Mouse (Mus musculus) liver, embryonic 13.5 days (tissue): ENCODE measurements around the gene Ifngr2. TPM values are rescaled to one million over a fixed set of nuclear protein-coding genes. Genes with fewer than 3 reads are reported as not detected.

Source experiments
- ATAC-seq: fragments of 200-750 bp; cut with Nextera tagmentation; 2 replicates; pipeline ENCODE4 v1.8.0; 2017; ENCODE audit warnings: low read depth, mild to moderate bottlenecking, moderate number of reproducible peaks, moderate library complexity
- DNase-seq: peaks from one replicate; pipeline ENCODE4 v3.0.0; 2022
- H3K27ac ChIP-seq: fragments of 300-500 bp; sonication (generic); 2 replicates; pipeline ENCODE4 v1.5.1; 2015; ENCODE audit warnings: moderate library complexity, mild to moderate bottlenecking, inconsistent platforms
- H3K27me3 ChIP-seq: fragments of 300-500 bp; sonication (generic); 2 replicates; pipeline ENCODE4 v1.6.1; 2015; ENCODE audit warnings: mild to moderate bottlenecking, inconsistent platforms
- H3K36me3 ChIP-seq: fragments of 300-500 bp; sonication (generic); 2 replicates; pipeline ENCODE4 v1.6.1; 2015; ENCODE audit warnings: mild to moderate bottlenecking, inconsistent platforms
- H3K4me1 ChIP-seq: fragments of 300-500 bp; sonication (generic); replicated peaks from 2 replicates; pipeline ENCODE4 v1.6.1; 2015; ENCODE audit warnings: inconsistent platforms
- H3K4me2 ChIP-seq: fragments of 300-500 bp; sonication (generic); 2 replicates; pipeline ENCODE4 v1.6.1; 2015; ENCODE audit warnings: inconsistent platforms, mild to moderate bottlenecking, moderate library complexity
- H3K4me3 ChIP-seq: fragments of 300-500 bp; sonication (generic); replicated peaks from 2 replicates; pipeline ENCODE4 v1.5.1; 2015; ENCODE audit warnings: mild to moderate bottlenecking, inconsistent platforms
- H3K9ac ChIP-seq: fragments of 300-500 bp; sonication (generic); 2 replicates; pipeline ENCODE4 v1.6.1; 2015; ENCODE audit warnings: mild to moderate bottlenecking, inconsistent platforms
- H3K9me3 ChIP-seq: fragments of 300-500 bp; sonication (generic); replicated peaks from 2 replicates; pipeline ENCODE4 v1.6.1; 2016; ENCODE audit warnings: inconsistent platforms
- WGBS: fragments of 180-500 bp; shearing (Covaris S2); methylation state at CpG from one replicate; pipeline ENCODE4 v1.1.7; 2015; ENCODE audit not compliant: insufficient replicate concordance; 5-methylcytosine and 5-hydroxymethylcytosine counted together
- microRNA-seq: library from miRNA; unstranded; fragments of <30 nt; microRNA quantifications from one replicate; pipeline ENCODE4, GENCODE M21; 2016
- polyA plus RNA-seq: library from polyadenylated mRNA; unstranded; fragments of >200 nt; fragmentation: Nextera tagmentation; extraction: Ambion mirVana; gene quantifications from 2 replicates; pipeline ENCODE4 v1.2.1, GENCODE M21; 2015

The Ifngr2 gene
- polyA plus RNA-seq, 1 experiment from 2014 or later, result 15.4 TPM

DNA sequence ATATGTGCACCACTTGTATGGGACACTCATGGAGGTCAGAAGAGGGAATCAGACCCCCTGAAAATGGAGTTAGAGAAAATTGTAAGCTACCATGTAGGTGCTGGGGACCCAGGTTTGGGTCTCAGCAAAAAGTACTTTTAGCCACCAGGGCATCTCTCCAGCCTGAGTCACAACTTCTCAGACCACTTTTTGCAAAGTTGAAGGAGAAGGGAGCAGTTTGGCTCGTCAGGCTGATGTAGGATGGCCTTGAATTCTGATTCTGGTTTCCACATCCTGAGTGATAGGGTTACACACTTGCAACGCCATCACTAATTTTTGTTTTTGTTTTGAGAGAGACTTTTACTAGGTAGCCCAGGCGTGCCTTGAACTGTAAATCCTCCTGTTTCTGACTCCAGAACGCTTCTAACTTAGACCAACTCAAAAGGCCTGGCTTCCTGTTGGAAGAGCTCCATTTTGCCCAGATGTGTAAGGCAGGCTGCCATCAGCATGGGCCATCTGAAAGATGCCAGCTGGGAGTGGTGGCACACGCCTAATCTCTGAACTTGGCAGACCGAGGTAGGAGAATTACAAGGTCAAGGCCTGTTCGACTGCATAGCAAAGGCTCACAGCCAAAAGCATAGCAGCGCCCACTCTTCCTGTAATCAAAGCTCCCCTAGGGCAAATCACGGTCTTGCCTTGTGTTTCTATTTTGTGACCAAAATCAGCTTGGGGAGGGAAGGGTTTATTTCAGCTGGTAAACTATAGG, 62.8 kb downstream of the Ifngr2 start:
- no peak overlapping the region for H3K27ac ChIP-seq
- H3K9me3 ChIP-seq, result no peaks in the 10 kb centered on the region
- no peak overlapping the region for H3K9ac ChIP-seq
- no peak for DNase-seq
- H3K36me3 ChIP-seq, result no peaks in the 10 kb centered on the region
- no peaks in the 10 kb centered on the region for H3K4me1 ChIP-seq
- no peak overlapping the region for H3K4me2 ChIP-seq
- ATAC-seq, result no peak
- H3K4me3 ChIP-seq, result no peak overlapping the region
- no peaks in the 10 kb centered on the region for H3K27me3 ChIP-seq
- WGBS, result 64% methylated on average over 9 of the region's 9 CpGs

- no peaks in the 10 kb centered on the region for H3K4me1 ChIP-seq
- H3K4me2 ChIP-seq, result no peak overlapping the region
- H3K9me3 ChIP-seq, result no peaks in the 10 kb centered on the region
- no peak overlapping the region for H3K9ac ChIP-seq
- H3K36me3 ChIP-seq, result no peaks in the 10 kb centered on the region
- 53% methylated on average over 11 of the region's 11 CpGs for WGBS
- H3K4me3 ChIP-seq, result no peak overlapping the region
- DNase-seq, result no peak
- H3K27ac ChIP-seq, result no peak overlapping the region
- H3K27me3 ChIP-seq, result 0 out of 2 replicates have a peak, but pooled peaks cover under 1% of the 10 kb centered on the region
- no peak for ATAC-seq
Observed at GRCm38 (mm10) chr16:91611248-91611647, 64.4 kb downstream of the Ifngr2 start.

GRCm38 (mm10) chr16:91612525-91612924, 65.7 kb downstream of the Ifngr2 start:
- Histone ChIP-seq H3K4me2 (no peak overlapping the region), H3K36me3 (no peaks in the 10 kb centered on the region)
- no peak for ATAC-seq

DNA sequence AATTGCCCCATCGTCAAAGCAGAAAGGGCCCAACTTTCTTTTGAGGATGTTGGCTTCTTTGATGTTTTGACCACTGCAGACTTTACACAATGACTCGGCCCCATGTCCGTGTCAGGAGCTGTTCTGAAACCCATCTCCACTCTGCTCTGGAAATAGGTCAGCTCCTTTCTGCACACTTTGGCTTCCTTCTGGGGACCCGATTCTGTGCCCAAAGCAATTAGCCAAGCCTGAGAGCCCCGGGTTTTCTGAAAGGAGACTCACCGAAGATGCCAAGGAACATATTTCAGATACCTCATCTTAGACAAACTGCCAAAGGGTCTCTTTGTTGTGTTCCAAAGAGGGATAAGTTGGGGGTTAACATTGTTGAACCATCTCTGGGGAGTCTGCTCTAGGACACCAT, 67.7 kb downstream of the Ifngr2 start:
- peaks cover 7% of the 10 kb centered on the region for H3K4me1 ChIP-seq
- no peak overlapping the region for H3K4me3 ChIP-seq
- no peaks in the 10 kb centered on the region for H3K9me3 ChIP-seq
- ATAC-seq (no peak), DNase-seq (no peak)
- no peaks in the 10 kb centered on the region for H3K36me3 ChIP-seq
- H3K9ac ChIP-seq, result no peak overlapping the region
- H3K27ac ChIP-seq, result no peak overlapping the region
- H3K4me2 ChIP-seq, result no peak overlapping the region
- WGBS, result 69% methylated on average over 6 of the region's 6 CpGs
- 0 out of 2 replicates have a peak, but pooled peaks cover 5% of the 10 kb centered on the region for H3K27me3 ChIP-seq

More at GRCm38 (mm10) chr16:91612525-91612924, 65.7 kb downstream of the Ifngr2 start:
- H3K9ac ChIP-seq, result no peak overlapping the region
- 76% methylated on average over 5 of the region's 5 CpGs for WGBS
- H3K27me3 ChIP-seq, result 0 out of 2 replicates have a peak, but pooled peaks cover 5% of the 10 kb centered on the region
- no peak overlapping the region for H3K27ac ChIP-seq
- no peaks in the 10 kb centered on the region for H3K4me1 ChIP-seq
- no peak for DNase-seq
- H3K9me3 ChIP-seq, result no peaks in the 10 kb centered on the region
- no peak overlapping the region for H3K4me3 ChIP-seq

Small RNAs within 50 kb of the gene (microRNA-seq; reads per million reads assigned to microRNA genes)
- gene Mir6367, result not detected

Other genes with a start within 250 kb of the Ifngr2 start
- 67.4 and 74.0 TPM in 2 replicates for gene Ifnar2, start 174.3 kb upstream of the Ifngr2 start, polyA plus RNA-seq
- not detected in 2 replicates for gene Gm21970, start 155.4 kb upstream of the Ifngr2 start, polyA plus RNA-seq
- 25.0 and 28.1 TPM in 2 replicates for gene Il10rb, start 140.9 kb upstream of the Ifngr2 start, polyA plus RNA-seq
- gene Ifnar1, start 61.8 kb upstream of the Ifngr2 start, polyA plus RNA-seq, result 18.0 and 19.1 TPM in 2 replicates
- 5.6 and 6.3 TPM in 2 replicates for gene Tmem50b, start 50.7 kb downstream of the Ifngr2 start, polyA plus RNA-seq
- gene Dnajc28, start 72.0 kb downstream of the Ifngr2 start, polyA plus RNA-seq, result 1.4 and 2.5 TPM in 2 replicates
- gene Gart, start 99.9 kb downstream of the Ifngr2 start, polyA plus RNA-seq, result 116 and 126 TPM in 2 replicates
- gene Son, start 100.4 kb downstream of the Ifngr2 start, polyA plus RNA-seq, result 47.8 and 49.8 TPM in 2 replicates
- 33.9 and 36.7 TPM in 2 replicates for gene Donson, start 141.7 kb downstream of the Ifngr2 start, polyA plus RNA-seq
- 39.6 and 40.0 TPM in 2 replicates for gene Cryzl1, start 181.9 kb downstream of the Ifngr2 start, polyA plus RNA-seq
- gene Itsn1, start 182.2 kb downstream of the Ifngr2 start, polyA plus RNA-seq, result 48.3 and 58.2 TPM in 2 replicates